Mouse (Mus musculus) kidney, postnatal 25 days (tissue): Measurements from ENCODE around the gene AU021092.

Experiments
- DNase-seq, 2 experiments: peaks; one replicate each; pipeline ENCODE4 v3.0.0; 2021; ENCODE audit warnings: mixed read lengths in 2 of 2

AU021092 gene

DNA sequence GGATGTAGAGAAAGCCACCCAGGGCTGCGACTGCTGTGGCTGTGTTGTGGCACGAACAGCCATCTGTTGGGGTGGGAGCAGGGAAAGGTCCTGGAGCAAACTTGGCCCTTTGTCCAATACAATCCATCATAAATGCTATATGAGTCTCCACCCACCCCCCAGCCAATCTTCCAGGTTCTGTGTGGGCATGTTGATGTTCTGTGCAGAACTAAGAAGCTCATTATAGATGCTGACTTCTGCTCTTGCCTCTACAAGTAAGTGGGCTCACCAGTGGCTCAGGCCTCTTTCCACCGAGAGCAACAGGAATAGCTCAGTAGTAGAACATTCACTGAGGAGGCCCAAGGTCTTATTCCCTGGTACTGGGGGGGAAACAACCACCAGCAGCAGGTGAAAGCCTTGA, 9.9 kb downstream of the AU021092 start:
- DNase-seq, result no peak

DNA sequence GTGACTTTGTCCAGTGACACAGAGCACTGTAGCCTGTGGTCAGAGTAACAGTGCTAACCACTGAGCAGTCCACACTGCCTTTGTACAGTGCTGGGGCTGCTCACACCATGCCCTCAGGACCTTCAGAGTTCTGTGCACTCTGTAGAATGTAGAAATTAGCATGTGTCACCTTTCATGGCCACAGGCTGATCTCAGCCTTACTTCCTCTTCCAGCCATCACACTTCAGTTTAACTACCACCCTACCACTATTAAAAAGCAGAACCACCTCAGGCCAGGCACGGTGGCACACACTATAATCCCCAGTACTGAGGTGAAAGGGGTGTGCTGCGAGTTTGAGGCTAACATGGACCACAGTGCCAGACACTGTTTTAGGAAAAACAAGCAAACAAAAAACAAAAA, 11.7 kb downstream of the AU021092 start:
- DNase-seq, result no peak

DNA sequence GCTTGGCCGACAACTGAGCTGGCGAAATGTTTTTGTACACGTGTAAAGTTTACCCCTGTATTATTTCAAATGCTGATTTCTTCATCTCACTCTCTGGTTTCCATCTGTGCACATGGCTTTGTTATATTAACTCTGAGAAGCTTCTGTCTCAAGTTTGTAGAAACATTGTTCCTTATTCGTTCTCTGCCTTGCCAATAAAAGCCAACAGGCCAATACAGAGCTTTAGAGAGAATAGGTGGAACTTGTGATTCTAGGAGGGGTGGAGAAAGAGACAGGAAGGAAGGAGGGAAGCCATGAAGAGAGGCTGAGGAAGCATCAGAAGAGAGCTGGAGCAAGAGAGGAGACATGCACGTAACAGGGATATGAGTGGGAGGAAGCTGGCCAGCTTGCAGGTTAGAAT, 16.0 kb downstream of the AU021092 start:
- DNase-seq, result no peak

DNA sequence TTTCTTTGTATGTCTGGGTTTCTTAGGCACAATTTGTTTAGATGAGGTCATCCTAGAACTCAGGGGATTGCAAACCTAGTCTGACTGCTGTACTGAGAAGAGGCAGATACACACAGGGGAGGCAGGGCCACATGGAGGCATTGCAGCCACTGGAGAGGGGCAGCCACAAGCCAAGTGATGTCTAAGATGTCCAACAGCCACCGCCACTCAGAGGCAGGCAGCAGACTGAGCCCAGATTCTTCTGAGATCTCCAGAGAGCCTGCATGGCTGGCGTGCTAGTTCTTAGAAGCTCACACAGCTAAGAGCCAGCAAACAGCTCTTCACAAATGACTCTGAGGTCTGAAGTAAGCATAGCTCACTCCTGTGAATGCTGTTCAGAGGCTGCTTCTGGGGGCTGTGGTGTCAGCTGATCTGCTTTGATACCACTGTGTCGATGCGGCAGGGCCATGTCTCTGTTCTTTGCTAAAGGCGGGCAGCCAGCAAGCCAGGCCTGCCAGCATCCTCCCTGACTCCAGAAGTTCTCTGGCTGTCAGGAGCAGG, 16.6 kb downstream of the AU021092 start:
- DNase-seq, result no peak

DNA sequence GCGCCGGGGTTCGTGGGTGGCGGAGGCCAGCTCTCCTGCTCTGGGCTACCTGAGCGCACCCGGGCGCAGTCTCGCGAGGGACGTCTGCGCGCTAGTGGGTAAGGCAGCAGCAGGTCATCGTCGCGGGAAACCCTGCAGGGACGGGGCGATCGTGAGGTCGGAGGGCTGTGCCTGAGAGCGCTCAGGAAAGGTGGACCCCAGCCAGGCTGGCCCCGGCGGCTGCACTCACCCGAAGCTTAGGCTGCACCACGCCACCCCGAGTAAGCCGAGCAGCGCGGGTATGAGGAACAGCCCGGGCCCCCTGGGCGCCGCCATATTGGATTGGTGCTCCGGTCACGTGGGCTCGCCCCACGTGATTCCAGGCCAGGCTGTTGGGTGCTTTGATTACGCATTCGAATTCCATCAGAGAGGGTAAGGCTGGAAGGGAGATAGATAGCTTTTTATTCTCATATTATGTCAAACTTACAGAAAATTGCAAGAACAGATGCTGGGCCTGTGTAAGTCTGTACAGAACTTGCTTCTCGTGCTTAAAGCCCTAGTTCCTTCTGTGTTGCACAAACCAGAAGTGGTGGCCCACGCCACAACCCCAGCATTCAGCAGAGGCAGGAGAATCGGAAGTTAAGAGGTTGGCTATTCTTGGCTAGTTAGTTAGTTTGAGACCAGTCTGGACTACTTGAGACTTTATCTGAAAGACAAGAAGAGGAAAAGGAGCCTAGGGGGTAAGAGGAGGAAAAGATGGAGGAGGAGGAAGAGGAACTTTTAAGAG, 18.2 kb downstream of the AU021092 start, which contains the start of gene Nagpa:
TSS of gene Nagpa (minus strand) at position 345 of the 766 bp plus-strand sequence.
- peak; percentile 88 to 91 for DNase-seq

DNA sequence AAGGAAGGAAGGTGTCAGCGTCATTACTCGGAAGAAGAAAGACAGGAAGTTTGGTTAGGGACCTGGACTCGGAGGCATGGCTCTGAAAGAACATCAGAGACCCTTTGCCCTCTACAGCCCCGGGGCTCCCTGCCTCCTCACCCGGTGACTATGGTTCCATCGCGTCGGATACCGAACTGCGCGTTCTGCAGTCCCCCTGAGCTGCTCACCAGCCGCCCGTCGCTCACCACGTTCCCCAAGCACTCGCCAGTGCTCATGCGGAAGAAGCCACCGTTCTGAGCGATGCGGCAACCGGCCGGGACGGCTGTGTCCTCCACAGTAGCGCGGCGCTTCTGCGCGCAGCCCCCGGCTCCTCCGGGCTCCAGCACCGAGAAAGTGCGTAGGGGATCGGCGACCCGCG, 18.9 kb downstream of the AU021092 start:
- peak; percentile 20 to 55 for DNase-seq

DNA sequence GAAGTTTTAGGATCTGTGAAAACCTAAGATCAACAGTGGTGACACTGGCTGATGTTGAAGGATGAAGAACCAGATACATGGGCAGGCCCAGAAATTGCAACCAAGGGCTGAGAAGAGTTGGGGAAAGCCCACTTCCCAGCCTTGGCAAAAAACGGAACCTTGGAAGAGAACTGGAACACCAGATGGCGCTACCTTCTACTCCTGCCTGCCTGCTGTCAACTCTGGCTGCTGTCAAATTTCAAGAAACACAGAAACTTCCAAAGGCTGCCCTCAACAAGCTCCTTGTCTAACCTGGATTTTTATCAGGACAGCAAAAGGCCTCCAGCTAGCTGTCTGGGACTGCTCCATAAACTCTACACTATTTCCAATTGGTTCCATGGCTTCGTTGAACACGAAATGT, 19.4 kb downstream of the AU021092 start:
- peak; percentile 53 to 76 for DNase-seq

DNA sequence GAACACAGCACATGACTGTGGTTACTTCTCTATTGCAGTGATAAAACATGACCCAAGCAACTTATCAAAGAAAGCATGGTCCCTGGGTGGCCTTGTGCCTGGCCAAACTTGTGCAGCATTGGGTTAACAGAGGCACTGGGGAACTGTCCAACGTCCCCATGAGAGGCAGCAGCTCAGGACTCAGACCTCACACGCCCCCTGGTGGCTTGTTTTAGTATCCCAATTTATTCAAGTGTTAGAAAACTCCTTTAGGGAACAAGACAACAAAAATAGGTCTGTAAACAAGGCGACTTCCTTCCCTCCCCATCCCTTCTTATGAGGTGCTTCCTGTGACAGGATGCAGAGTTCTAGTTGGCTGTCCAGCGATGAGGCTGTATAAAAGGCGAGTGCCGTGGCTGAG, 27.0 kb downstream of the AU021092 start:
- DNase-seq, result peak; percentile 64 to 82

DNA sequence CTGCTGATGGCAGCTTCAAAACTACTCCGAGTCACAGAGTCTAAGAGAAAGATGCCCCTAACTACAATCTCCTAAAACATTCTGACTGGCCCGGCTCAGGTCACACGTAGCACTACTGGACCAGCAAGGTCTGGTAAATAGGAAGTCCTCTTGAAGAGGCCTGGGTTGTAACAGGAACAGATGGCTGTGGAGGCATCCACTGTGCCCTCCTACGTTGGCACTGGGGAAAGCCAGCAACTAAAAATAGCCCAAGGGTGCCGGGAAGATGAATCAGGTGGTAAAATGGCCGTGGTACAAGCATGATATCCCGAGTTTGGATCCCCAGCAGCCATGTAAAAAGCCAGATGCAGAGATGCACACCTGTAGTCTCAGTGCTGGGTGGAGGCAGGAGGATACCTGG, 35.9 kb downstream of the AU021092 start:
- no peak for DNase-seq

DNA sequence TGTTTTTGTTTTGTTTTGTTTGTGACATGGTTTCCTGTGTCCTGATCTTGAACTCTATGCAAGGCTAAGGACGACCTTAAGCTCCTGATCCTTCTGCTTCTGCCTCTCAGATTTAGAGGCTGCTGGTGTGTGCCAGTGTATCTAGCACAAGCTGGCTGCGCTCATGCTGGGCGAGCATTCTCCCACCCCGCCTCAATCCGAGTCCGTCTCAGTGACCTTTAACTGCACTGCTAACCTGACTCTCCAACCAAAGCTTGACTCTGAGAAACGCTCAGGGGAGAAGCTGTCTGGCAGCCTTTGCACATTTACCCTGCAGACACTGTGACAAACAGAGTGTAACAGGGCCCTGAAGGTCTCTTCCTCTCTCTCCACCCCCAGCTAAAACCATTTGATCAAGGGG, 36.4 kb downstream of the AU021092 start:
- DNase-seq, result no peak

DNA sequence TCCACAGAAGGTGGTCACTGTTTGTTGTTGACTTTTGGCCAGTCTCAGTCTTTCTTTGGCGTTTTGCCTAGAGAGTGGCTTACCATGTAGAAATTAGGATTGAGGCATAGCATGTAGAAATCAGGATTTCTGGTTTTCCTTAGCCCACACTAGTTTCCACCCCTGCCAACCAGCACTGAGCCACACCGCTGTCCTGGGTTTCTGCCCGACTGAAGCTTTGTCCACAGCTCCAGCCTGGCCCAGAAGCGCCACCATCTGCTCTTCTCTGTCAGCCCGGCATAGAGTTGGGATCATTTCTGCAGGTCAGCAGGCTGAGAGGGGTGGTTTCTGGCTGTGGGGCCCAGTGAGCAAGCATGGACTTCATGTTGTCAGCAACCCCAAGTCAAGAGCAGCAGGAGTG, 37.1 kb downstream of the AU021092 start:
- no peak for DNase-seq

DNA sequence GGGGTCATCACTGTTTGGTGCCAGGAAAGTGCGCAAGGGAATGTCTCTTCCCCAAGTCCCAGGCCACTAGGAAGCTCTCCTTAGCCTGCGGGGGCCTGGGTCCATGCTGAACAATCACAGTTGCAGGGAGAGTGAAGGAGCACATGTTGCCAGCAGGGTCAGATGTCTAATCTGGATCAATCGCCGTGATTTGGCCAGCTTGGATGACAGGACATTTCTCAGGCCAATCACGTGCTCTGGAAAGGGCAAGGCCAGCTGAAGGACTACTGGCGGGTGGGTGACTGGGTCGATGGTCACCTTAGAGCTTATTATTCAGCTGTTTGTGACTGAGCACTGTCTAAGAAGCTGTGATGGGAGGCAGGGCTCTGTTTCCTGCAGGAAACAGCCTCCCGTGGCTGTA, 38.0 kb downstream of the AU021092 start:
- no peak for DNase-seq

DNA sequence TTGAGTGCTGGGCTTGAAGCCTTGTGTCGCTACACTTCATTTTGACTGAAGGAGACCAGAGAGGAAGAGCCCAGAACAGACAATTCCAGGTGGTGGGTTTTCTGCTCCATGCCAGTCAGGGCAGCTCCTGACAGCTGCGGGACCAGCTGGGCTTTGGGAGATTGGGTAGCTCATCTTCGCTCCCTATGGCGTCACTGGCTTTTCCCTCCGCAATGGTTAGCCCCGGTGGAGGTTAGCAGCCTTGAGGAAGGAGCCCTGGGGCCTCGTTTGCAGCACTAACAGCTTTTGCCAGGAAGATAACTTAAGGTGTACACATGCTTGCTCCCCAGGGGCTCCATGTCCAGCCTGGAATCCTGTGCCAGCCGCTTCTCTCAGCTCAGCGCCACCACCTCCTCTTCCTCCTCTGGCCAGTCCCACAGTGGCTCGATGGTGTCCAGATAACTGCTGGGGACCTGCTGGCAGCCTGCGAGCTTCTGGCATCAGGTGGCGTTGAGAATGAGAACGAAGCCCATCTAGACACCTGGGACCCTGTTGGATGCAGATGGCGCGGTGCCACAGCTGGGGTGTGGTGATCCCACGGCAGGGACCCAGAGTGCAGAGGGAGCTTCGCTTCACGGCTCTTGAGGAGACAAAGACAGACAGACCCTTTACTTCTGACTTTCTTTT, 38.7 kb downstream of the AU021092 start:
- DNase-seq, result no peak

DNA sequence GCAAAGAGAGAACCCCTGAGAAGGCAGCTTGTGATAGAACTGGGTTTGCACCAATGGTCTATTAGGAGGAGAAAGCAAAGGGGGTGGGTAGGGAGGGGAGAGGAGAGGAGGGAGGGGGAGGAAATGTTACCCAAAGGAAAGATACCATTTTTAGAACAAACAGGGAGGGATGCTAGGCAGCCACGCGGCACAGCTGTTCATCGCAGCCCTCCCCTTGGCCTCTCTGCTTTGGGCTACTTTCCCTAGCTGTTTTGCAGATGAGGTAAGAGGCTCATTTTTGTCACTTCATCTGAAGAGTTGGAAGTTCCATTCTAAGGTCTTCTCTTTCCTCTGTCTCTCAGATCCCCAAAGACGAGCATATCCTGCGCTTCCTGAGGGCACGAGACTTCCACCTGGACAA, 49.5 kb downstream of the AU021092 start:
- no peak for DNase-seq

DNA sequence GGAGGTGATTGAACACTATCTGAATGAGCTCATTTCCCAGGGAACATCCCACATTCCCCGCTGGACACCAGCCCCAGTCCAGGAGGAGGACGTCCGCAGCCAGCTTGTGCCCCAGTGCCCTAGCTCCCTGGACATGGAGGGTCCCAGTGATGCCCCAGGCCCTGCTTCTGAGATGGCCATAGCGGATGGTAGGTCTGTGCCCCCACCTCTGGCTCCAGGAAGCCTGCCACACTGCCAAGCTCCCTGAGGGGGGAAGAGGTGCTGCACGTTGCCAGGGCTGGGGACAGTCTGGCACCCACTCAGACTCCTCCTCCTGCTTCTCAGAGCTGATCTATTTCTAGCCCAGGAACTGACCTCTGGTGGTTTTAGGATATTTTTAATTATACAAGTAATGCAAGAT, 53.3 kb downstream of the AU021092 start:
- DNase-seq, result no peak

DNA sequence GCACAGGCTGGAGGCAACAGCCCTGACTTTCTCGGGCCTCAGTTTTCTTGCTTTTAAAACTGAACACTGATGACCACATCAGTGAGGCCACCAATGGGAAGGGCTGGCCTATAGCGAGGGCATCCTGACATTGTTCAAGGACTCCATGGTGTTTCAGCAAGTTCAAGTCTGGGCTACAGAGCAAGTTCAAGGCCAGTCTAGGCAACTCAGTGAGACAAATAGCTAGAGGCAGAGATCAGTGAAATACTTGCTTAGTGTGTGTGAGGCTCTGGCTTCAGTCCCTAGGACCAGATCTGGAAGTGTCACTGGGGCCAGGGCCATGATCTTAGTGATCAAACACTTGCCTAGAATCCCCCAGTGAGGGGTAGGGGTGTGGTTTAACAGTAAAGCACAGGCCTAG, 54.1 kb downstream of the AU021092 start:
- DNase-seq, result no peak

DNA sequence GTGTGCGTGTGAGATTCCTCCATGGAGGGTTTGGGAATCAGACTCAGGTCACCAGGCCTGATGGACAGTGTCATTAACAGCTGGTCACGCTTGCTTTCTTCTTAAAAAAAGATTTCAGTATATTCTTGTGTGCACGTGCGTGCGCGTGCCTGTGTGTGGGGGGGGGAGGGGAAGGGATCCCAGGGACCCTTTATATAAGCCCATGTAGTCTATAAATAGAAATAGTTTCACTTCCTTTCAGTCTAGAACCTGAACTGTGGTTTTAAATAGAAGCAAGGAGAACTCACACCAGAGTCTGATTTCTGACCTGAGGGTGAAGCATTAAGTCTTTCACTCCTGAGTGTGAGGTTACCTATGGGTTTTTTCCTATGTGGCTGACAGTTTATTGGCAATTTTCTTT, 57.8 kb downstream of the AU021092 start:
- no peak for DNase-seq
